Mouse (Mus musculus): ENCODE measurements around the gene Fpr1.

- TF ChIP-seq CTCF (IDR thresholded peaks at IDR 0.05; ENCODE audit: borderline replicate concordance, insufficient read depth, low read depth, low read length) (no peak), POLR2A (IDR thresholded peaks at IDR 0.05; ENCODE audit: borderline replicate concordance, insufficient read depth, low read length) (no peak)
Measured at GRCm38 (mm10) chr17:17865168-17865567, 18.6 kb downstream of the Fpr1 start.
